ENCODE assay signal across 18 mouse cellular contexts in genomic region chr13:52805581-52805980, GRCm38 (mm10).
DNase-seq lines count a peak whose midpoint lies in the region; ATAC-seq and TF ChIP-seq lines count a peak whose summit lies in the region.
"Had no signal": no experiment of that assay in that cellular context is flagged by ENCODE, and none has a peak within 500 bp of the region (broad histone marks: within the 10 kb centered on the region; RNA-seq: fewer than 3 reads in every experiment).

No protein-coding gene starts in this region.

- no peaks in the 10 kb centered on the region for H3K27me3 ChIP-seq in lung, postnatal 0 days (replicated peaks; ENCODE audit: insufficient read depth, low read length)
- H3K27me3 ChIP-seq: hindbrain, embryonic 12.5 days had no signal

- no peak overlapping the region for H3K27ac ChIP-seq in lung, postnatal 0 days (ENCODE audit: low read length)
- H3K27ac ChIP-seq: hindbrain, embryonic 12.5 days; kidney, postnatal 0 days; liver, embryonic 15.5 days had no signal

- no peak for TF ChIP-seq EP300 in lung, postnatal 0 days (IDR thresholded peaks at IDR 0.05)

- H3K4me1 ChIP-seq in lung, postnatal 0 days (ENCODE audit: insufficient read depth, low read depth, low read length), result peaks cover 11% of the 10 kb centered on the region; the same call in 1 of the 2 replicates

- H3K9me3 ChIP-seq in lung, postnatal 0 days (ENCODE audit: low read length), result no peaks in the 10 kb centered on the region
- H3K9me3 ChIP-seq: hindbrain, embryonic 12.5 days; liver, embryonic 15.5 days had no signal

- 45% methylated on average over 6 of the region's 6 CpGs for WGBS in lung, postnatal 0 days

- DNase-seq in heart, adult 8-10 months (ENCODE audit: low spot score), result peak; percentile 31
- no peak for DNase-seq in heart, postnatal 4 days
- peak; percentile 57 for DNase-seq in urinary bladder, postnatal 14 days (ENCODE audit: low spot score)
- DNase-seq in urinary bladder, postnatal 4 days (ENCODE audit: low spot score in 2 of 2), result no peak
- peak; percentile 60 for DNase-seq in lung, postnatal 0 days (ENCODE audit: low spot score)
- no peak for DNase-seq in right cerebral cortex, postnatal 36 days (ENCODE audit: low spot score in 2 of 2)
- DNase-seq: cerebellum, postnatal 10 days; layer of hippocampus, postnatal 36 days; left cerebral cortex, postnatal 4 days; right cerebral cortex, adult 18-20 months; spleen, adult 18-20 months; thymus, postnatal 25 days had no signal

- H3K4me3 ChIP-seq in lung, postnatal 0 days (ENCODE audit: low read depth, low read length), result no peak overlapping the region
- H3K4me3 ChIP-seq: hindbrain, embryonic 12.5 days; liver, embryonic 15.5 days had no signal

- no peak overlapping the region for H3K4me2 ChIP-seq in lung, postnatal 0 days (replicated peaks; ENCODE audit: low read depth, low read length)
- H3K4me2 ChIP-seq: hindbrain, embryonic 12.5 days; liver, embryonic 15.5 days had no signal

- no peak overlapping the region for H3K9ac ChIP-seq in lung, postnatal 0 days (replicated peaks; ENCODE audit: low read depth)
- H3K9ac ChIP-seq: hindbrain, embryonic 12.5 days; liver, embryonic 15.5 days had no signal

- H3K36me3 ChIP-seq in lung, postnatal 0 days (ENCODE audit: insufficient read depth, low read length), result no peaks in the 10 kb centered on the region
- H3K36me3 ChIP-seq: hindbrain, embryonic 12.5 days; liver, embryonic 15.5 days had no signal

- TF ChIP-seq CTCF in lung, postnatal 0 days (IDR thresholded peaks at IDR 0.05), result no peak

- ATAC-seq in lung, postnatal 0 days, result peak; percentile 39; the same call in 1 of the 2 replicates
- ATAC-seq in erythroblast, adult 5-6 weeks (replicated peaks; ENCODE audit: low FRiP score, poor library complexity, severe bottlenecking), result no peak
- ATAC-seq: inflammation-experienced regulatory T-cells, adult 6 months; midbrain, embryonic 16.5 days had no signal

Comparison
In these comparisons a context has a peak if more than half of its experiments do, and no peak if none do; other contexts are left out.
1. DNase-seq: peak in heart, adult 8-10 months (single experiment), urinary bladder, postnatal 14 days (single experiment) and lung, postnatal 0 days (single experiment); none in heart, postnatal 4 days (single experiment), urinary bladder, postnatal 4 days (0 of 2) and right cerebral cortex, postnatal 36 days (0 of 2).